Comparison of ENCODE assay signal across 12 mouse cellular contexts in the genomic region with DNA sequence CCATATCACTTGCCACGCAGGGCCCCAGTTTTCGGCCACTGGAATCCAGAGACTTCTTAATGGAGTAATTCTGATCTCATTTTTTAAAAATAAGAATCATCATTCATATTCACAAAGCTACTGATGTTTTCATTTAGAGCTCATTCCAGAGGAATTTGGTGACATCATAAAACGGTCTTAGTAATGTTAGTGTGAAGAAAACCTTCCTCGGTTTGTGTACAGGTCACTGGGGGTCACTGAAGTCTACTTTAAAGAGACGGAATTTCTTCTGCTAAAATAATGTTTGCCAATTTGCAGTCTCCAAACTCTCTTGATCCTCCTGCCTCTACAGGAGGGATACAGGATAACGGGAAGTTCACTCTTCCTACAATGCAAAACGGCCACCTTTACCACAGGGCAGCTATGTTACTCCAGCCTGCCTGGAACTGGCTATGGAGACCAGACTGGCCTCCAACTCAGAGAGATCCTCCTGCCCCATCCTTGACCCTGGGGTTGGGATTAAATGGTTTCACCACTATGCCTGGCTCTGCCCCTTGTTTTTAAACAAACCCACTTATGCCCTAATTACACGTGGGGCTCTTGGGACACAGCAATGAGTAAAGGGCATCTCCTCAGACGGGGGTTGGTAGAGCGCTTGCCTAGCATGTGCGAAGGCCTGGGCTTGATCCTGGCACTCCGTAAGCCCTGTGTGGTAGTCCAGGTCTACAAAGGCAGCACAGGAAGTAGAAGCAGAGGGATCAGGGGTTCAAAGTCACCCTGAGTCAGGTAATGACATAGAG.
"Had no signal": no experiment of that assay in that cellular context is flagged by ENCODE, and none has a peak within 500 bp of the region (broad histone marks: within the 10 kb centered on the region; RNA-seq: fewer than 3 reads in every experiment).

No protein-coding gene starts in this region.

- H3K4me1 ChIP-seq: neural tube, embryonic 15.5 days had no signal

- H3K27ac ChIP-seq: limb, embryonic 13.5 days; liver, embryonic 13.5 days; midbrain, embryonic 13.5 days; neural tube, embryonic 15.5 days had no signal

- H3K4me3 ChIP-seq: limb, embryonic 13.5 days; liver, embryonic 13.5 days; midbrain, embryonic 13.5 days; neural tube, embryonic 15.5 days had no signal

- H3K9me3 ChIP-seq: limb, embryonic 13.5 days; liver, embryonic 13.5 days; midbrain, embryonic 13.5 days; neural tube, embryonic 15.5 days had no signal

- ATAC-seq: midbrain, embryonic 13.5 days had no signal

- DNase-seq: kidney, postnatal 36 days; layer of hippocampus, adult 9-11 months; layer of hippocampus, postnatal 36 days; left cerebral cortex, postnatal 4 days; liver, embryonic 13.5 days; lung, adult 18-20 months; right cerebral cortex, adult 18-20 months; right cerebral cortex, postnatal 25 days; thymus, postnatal 36 days had no signal

- H3K27me3 ChIP-seq: limb, embryonic 13.5 days; liver, embryonic 13.5 days; midbrain, embryonic 13.5 days; neural tube, embryonic 15.5 days had no signal

- H3K9ac ChIP-seq: limb, embryonic 13.5 days; liver, embryonic 13.5 days; midbrain, embryonic 13.5 days; neural tube, embryonic 15.5 days had no signal

- H3K4me2 ChIP-seq: limb, embryonic 13.5 days; liver, embryonic 13.5 days; midbrain, embryonic 13.5 days; neural tube, embryonic 15.5 days had no signal
